Mouse (Mus musculus) CH12.LX (cell line): ENCODE measurements around the gene Gnat1.

Source experiments
- ETS1 ChIP-seq: conservative IDR thresholded peaks from 2 replicates; pipeline ENCODE4 v1.6.1; 2012; ENCODE audit warnings: low read depth, mild to moderate bottlenecking, inconsistent platforms, low read length, improper control_type of control experiment, moderate library complexity
- MAFK ChIP-seq: IDR thresholded peaks from 2 replicates; pipeline ENCODE4 v1.6.1; 2011; ENCODE audit warnings: low read length, improper control_type of control experiment; ENCODE audit not compliant: insufficient replicate concordance

DNA sequence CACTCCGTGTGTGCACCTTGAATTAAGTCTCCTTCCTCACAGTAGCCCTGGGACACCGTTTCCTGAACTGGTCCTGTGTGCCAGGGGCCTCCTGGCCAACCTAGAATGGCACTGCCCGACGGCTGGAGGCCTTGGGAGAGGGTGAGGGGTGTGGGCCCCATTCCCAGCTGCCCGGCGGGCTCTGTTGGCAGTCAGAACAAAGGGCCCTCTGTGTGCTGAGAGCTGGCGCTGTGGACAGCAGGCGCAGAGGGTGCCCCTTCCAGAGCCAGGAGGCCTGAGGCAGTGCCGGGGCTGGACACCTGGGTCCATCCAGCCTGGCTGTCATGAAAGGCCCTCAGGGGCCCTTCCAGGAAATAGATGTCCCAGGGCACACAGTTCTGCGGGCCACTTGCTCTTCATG, 20.0 kb downstream of the Gnat1 start:
- TF ChIP-seq MAFK, result no peak
- TF ChIP-seq ETS1, result no peak
